Mouse (Mus musculus) heart, postnatal 0 days (tissue): ENCODE data around the gene Adgrg1. TPM values are rescaled to one million over a fixed set of nuclear protein-coding genes. Genes with fewer than 3 reads are reported as not detected.

Source experiments
- ATAC-seq: fragments of 200-750 bp; cut with Nextera tagmentation; 2 replicates; pipeline ENCODE4 v1.8.0; 2017; ENCODE audit warnings: low read depth, moderate number of reproducible peaks, moderate library complexity; ENCODE audit not compliant: insufficient read depth
- DNase-seq: peaks from one replicate; pipeline ENCODE4 v3.0.0-alpha.2; 2016; ENCODE audit warnings: low spot score
- H3K27ac ChIP-seq: fragments of 300-500 bp; sonication (generic); 2 replicates; pipeline ENCODE4 v1.5.1; 2014; ENCODE audit warnings: low read depth, mild to moderate bottlenecking
- H3K27me3 ChIP-seq: fragments of 300-500 bp; sonication (generic); 2 replicates; pipeline ENCODE4 v1.6.1; 2014; ENCODE audit warnings: low read length, mixed read lengths; ENCODE audit not compliant: control insufficient read depth, insufficient read depth
- H3K36me3 ChIP-seq: fragments of 300-500 bp; sonication (generic); replicated peaks from 2 replicates; pipeline ENCODE4 v1.6.1; 2014; ENCODE audit warnings: low read length, mixed read lengths; ENCODE audit not compliant: control insufficient read depth, insufficient read depth
- H3K4me1 ChIP-seq: fragments of 300-500 bp; sonication (generic); 2 replicates; pipeline ENCODE4 v1.6.1; 2014; ENCODE audit warnings: antibody characterized with exemption; ENCODE audit not compliant: control insufficient read depth, insufficient read depth
- H3K4me2 ChIP-seq: fragments of 300-500 bp; sonication (generic); 2 replicates; pipeline ENCODE4 v1.6.1; 2014; ENCODE audit warnings: low read depth, mild to moderate bottlenecking, low read length, moderate library complexity
- H3K4me3 ChIP-seq: fragments of 300-500 bp; sonication (generic); 2 replicates; pipeline ENCODE4 v1.5.1; 2014; ENCODE audit warnings: low read depth, low read length
- H3K9ac ChIP-seq: fragments of 300-500 bp; sonication (generic); replicated peaks from 2 replicates; pipeline ENCODE4 v1.6.1; 2014; ENCODE audit warnings: low read depth, low read length, mixed read lengths
- H3K9me3 ChIP-seq: fragments of 300-500 bp; sonication (generic); replicated peaks from 2 replicates; pipeline ENCODE4 v1.6.1; 2016; ENCODE audit warnings: low read length; ENCODE audit not compliant: control insufficient read depth
- CTCF ChIP-seq: IDR thresholded peaks from 2 replicates; pipeline ENCODE4 v1.5.1; 2016; ENCODE audit warnings: antibody characterized with exemption, control low read depth, low read depth
- EP300 ChIP-seq: IDR thresholded peaks from 2 replicates; pipeline ENCODE4 v1.6.1; 2016; ENCODE audit warnings: antibody characterized with exemption, low read depth
- WGBS: fragments of 180-500 bp; shearing (Covaris S2); extraction: QIAGEN DNeasy Blood & Tissue Kit; methylation state at CpG from one replicate; pipeline ENCODE4 v1.1.7; 2014; 5-methylcytosine and 5-hydroxymethylcytosine counted together
- polyA plus RNA-seq: library from polyadenylated mRNA; unstranded; fragments of >200 nt; fragmentation: Nextera tagmentation; extraction: Ambion mirVana; gene quantifications from 2 replicates; pipeline ENCODE4 v1.2.1, GENCODE M21; 2015
- total RNA-seq: library from RNA; depleted of rRNA; stranded (reverse); fragments of >200 nt; gene quantifications from 2 replicates; pipeline ENCODE4 v1.2.3, GENCODE M21; 2014; ENCODE audit warnings: low replicate concordance

Gene Adgrg1
- total and polyA plus RNA-seq, 2 experiments from 2014 or later = 6.6 to 19.2 TPM

DNA sequence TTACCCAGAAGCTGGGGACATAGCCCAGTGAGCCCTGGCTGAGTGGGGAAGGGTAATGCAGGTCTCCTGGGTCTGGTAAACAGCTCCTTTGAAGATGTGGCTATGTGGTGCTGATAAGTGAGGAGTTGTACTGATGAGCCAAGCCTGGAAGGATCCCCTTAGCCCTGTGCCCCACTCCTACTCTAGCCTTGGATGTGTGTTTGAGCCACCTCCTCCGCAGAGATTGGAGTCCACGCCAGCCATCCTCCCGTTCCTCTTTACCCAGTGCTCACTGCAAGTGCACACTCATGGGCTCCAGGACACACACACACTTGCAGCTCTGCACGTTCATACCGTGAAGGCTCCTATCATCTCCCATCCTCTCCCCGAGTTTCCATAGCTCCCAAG is 23.3 kb downstream of the Adgrg1 start:
- no peaks in the 10 kb centered on the region for H3K27me3 ChIP-seq
- no peaks in the 10 kb centered on the region for H3K36me3 ChIP-seq
- TF ChIP-seq CTCF (no peak), EP300 (no peak)
- ATAC-seq (no peak), DNase-seq (no peak)
- H3K27ac ChIP-seq = peak overlapping the region; percentile 80
- H3K4me3 ChIP-seq = no peak overlapping the region
- 53% methylated on average over 6 of the region's 6 CpGs for WGBS
- H3K4me1 ChIP-seq = peaks cover 36% of the 10 kb centered on the region
- H3K9ac ChIP-seq = no peak overlapping the region
- no peaks in the 10 kb centered on the region for H3K9me3 ChIP-seq
- no peak overlapping the region for H3K4me2 ChIP-seq

DNA sequence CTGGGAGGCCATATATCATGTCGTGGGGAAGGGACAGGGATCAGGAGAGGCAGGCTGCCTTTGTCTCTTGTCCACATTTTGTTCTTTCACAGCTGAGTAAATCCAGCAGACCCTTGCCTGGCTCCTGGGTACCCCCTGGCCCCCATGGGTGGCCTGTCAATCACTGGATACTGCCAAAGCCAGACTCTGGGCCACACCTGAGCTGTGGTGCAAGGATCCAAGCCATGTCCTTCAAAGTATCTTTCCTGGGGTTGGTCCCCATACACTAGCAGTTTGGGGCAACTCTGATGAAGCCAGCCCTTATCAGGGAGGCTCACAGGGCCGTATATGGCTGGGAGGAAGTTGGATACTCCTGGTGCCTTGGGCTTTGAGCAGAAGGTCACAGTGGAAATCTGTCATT is 23.9 kb downstream of the Adgrg1 start:
- H3K9ac ChIP-seq = no peak overlapping the region
- H3K36me3 ChIP-seq = no peaks in the 10 kb centered on the region
- peak overlapping the region; percentile 80 for H3K27ac ChIP-seq
- no peak for DNase-seq
- H3K4me3 ChIP-seq = no peak overlapping the region
- 43% methylated on average over 2 of the region's 2 CpGs for WGBS
- H3K4me1 ChIP-seq = peaks cover 36% of the 10 kb centered on the region
- no peaks in the 10 kb centered on the region for H3K9me3 ChIP-seq
- no peak for TF ChIP-seq CTCF
- no peak for TF ChIP-seq EP300
- H3K4me2 ChIP-seq = no peak overlapping the region
- no peak for ATAC-seq
- no peaks in the 10 kb centered on the region for H3K27me3 ChIP-seq

DNA sequence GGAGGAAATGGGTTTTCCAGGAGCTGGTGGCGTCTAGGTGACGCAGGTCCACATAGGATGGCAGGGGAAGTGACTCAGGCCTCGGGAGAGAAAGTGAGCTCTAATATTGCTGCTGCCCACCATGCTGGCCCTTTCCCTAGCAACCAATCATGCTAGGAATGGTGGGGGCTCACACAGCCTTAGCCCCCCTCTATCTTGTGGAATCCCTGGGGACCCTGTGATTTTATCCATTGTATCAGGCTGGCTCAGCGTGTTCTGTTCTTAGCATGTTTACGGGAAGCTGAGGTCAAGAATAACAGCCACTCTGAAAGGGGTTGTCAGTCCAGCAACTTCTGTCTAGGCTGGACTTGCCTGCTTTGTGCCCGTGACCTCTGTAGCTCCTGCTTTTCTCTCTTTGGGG is 24.5 kb downstream of the Adgrg1 start:
- Histone ChIP-seq H3K36me3 (no peaks in the 10 kb centered on the region), H3K4me2 (no peak overlapping the region), H3K4me3 (no peak overlapping the region), H3K27ac (peak overlapping the region; percentile 80), H3K27me3 (no peaks in the 10 kb centered on the region), H3K9me3 (no peaks in the 10 kb centered on the region), H3K4me1 (peaks cover 31% of the 10 kb centered on the region), H3K9ac (no peak overlapping the region)
- WGBS = 53% methylated on average over 6 of the region's 6 CpGs
- peak; percentile 38 for DNase-seq
- peak; percentile 19; the same call in 1 of the 2 replicates for ATAC-seq
- TF ChIP-seq CTCF = no peak
- peak; percentile 69; the same call in 1 of the 2 replicates for TF ChIP-seq EP300

- TF ChIP-seq CTCF = no peak
- TF ChIP-seq EP300 = peak; percentile 85
- H3K9me3 ChIP-seq = no peaks in the 10 kb centered on the region
- H3K4me1 ChIP-seq = peaks cover 25% of the 10 kb centered on the region
- no peaks in the 10 kb centered on the region for H3K27me3 ChIP-seq
- DNase-seq (peak; percentile 61), ATAC-seq (peak; percentile 59)
- no peaks in the 10 kb centered on the region for H3K36me3 ChIP-seq
- WGBS = 55% methylated on average over 6 of the region's 6 CpGs
- H3K4me3 ChIP-seq = no peak overlapping the region
- H3K9ac ChIP-seq = no peak overlapping the region
- peak overlapping the region; percentile 80 for H3K27ac ChIP-seq
- H3K4me2 ChIP-seq = no peak overlapping the region
These were observed 25.4 kb downstream of the Adgrg1 start for GRCm38 (mm10) chr8:94999956-95000355.

GRCm38 (mm10) chr8:95000684-95001083 is 26.1 kb downstream of the Adgrg1 start:
- Histone ChIP-seq H3K36me3 (no peaks in the 10 kb centered on the region), H3K27me3 (no peaks in the 10 kb centered on the region), H3K4me2 (no peak overlapping the region), H3K9ac (no peak overlapping the region), H3K27ac (peak overlapping the region; percentile 67), H3K4me1 (peaks cover 25% of the 10 kb centered on the region), H3K4me3 (no peak overlapping the region), H3K9me3 (no peaks in the 10 kb centered on the region)
- no peak for TF ChIP-seq CTCF
- no peak for TF ChIP-seq EP300
- 37% methylated on average over 5 of the region's 5 CpGs for WGBS
- ATAC-seq (peak; percentile 10; the same call in 1 of the 2 replicates), DNase-seq (peak; percentile 58)

DNA sequence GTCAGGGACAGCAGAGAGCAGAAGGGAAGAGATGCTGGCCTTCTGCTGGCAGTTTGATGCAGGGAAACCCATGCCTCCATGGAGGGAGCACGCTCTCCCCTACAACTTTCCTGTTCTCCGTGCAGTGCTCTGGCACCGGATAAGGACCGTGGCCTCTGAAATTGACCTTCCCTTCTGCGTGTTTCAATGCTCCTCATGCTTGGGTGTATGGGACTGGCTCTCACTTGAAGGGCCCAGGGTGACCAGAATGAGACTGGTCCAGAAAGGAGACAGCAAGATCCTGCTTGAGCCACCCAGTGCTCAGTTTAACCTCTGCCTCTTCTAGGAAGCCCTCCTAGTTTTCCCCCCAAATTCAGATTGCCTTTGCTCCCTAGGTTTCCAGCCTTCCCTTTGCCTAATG is 26.6 kb downstream of the Adgrg1 start:
- Histone ChIP-seq H3K36me3 (no peaks in the 10 kb centered on the region), H3K9ac (no peak overlapping the region), H3K4me1 (peaks cover 25% of the 10 kb centered on the region), H3K4me2 (no peak overlapping the region), H3K4me3 (no peak overlapping the region), H3K27me3 (no peaks in the 10 kb centered on the region), H3K9me3 (no peaks in the 10 kb centered on the region), H3K27ac (peak overlapping the region; percentile 67)
- whole genome bisulfite sequencing = 65% methylated on average over 5 of the region's 5 CpGs
- no peak for TF ChIP-seq EP300
- no peak for TF ChIP-seq CTCF
- DNase-seq = no peak
- no peak for ATAC-seq
